Mouse (Mus musculus): ENCODE measurements around the gene Gm26620.

DNA sequence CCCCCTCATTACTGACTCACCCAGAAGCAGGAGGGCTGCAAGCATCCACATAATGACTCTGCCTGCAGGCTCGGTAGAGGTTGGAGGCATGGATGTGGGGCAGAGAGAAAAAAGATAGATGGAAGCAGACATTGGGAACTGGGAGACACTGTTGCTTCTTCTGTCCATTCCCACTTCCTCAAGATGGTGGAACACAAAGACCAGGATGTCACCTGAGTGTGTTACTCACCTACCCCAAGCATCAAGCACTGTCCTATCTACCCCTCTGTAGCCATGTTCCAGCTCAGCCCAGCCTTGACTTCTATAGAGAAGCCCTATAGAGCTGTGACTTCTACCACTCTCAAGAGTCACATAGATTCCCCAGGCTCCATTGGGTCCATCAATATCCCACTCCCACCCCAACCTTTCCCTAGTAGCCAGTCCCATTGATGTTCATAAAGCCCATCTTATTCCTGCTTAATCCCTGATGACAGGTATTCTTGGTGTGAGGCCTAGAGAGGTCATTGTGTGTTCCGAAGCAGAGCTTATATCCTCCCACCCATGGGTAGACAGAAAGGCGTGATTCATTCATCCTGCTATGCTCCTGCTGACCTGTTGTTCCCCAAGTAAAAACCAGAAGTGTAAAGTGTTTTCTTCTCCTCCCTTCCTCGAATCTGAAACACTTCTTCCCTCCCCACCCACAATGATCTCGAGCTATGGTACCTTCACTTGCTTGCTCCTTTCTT lies 28.2 kb downstream of the Gm26620 start, which contains the start of gene Fcrlb:
- TF ChIP-seq PAX5 (IDR thresholded peaks at IDR 0.05; ENCODE audit: low read length) (no peak), CTCF (conservative IDR thresholded peaks at IDR 0.05 in 1 of 2, IDR thresholded peaks at IDR 0.05 in 1 of 2; ENCODE audit: low read depth in 2 of 2, low read length in 2 of 2) (no peak), MAX (IDR thresholded peaks at IDR 0.05; ENCODE audit: low read length) (no peak), E2F4 (IDR thresholded peaks at IDR 0.05; ENCODE audit: insufficient replicate concordance, low read depth, low read length) (no peak), POLR2A (IDR thresholded peaks at IDR 0.05; ENCODE audit: low read depth, low read length) (no peak), ZNF384 (IDR thresholded peaks at IDR 0.05; ENCODE audit: low read depth, low read length) (no peak), MAFK (IDR thresholded peaks at IDR 0.05; ENCODE audit: insufficient replicate concordance, low read length) (no peak), EP300 (IDR thresholded peaks at IDR 0.05; ENCODE audit: low read length) (no peak), CHD2 (IDR thresholded peaks at IDR 0.05; ENCODE audit: low read length) (no peak), TCF12 (IDR thresholded peaks at IDR 0.05; ENCODE audit: low read depth, low read length) (no peak), KAT2A (IDR thresholded peaks at IDR 0.05; ENCODE audit: insufficient replicate concordance, low read length) (no peak), IRF4 (IDR thresholded peaks at IDR 0.05; ENCODE audit: low read depth, low read length) (no peak), NELFE (IDR thresholded peaks at IDR 0.05; ENCODE audit: low read depth, low read length) (no peak), POLR2AphosphoS2 (IDR thresholded peaks at IDR 0.05; ENCODE audit: low read depth, low read length) (no peak)

Data from CH12.LX (cell line).